In genomic region chr1:42718549-42718948, GRCm38 (mm10) we compare ENCODE assay signal across 15 mouse cellular contexts. TPM values are rescaled to one million over a fixed set of nuclear protein-coding genes. Genes with fewer than 3 reads are reported as not detected.
DNase-seq lines count a peak whose midpoint lies in the region; ATAC-seq and TF ChIP-seq lines count a peak whose summit lies in the region.
"Had no signal": no experiment of that assay in that cellular context is flagged by ENCODE, and none has a peak within 500 bp of the region (broad histone marks: within the 10 kb centered on the region; RNA-seq: fewer than 3 reads in every experiment).

No protein-coding gene starts in this region.

- no peak for TF ChIP-seq CTCF in Patski (IDR thresholded peaks at IDR 0.05)

- H3K4me1 ChIP-seq in kidney, embryonic 15.5 days, result peaks cover 16% of the 10 kb centered on the region
- H3K4me1 ChIP-seq in forebrain, embryonic 11.5 days (replicated peaks; ENCODE audit: control insufficient read depth, insufficient read depth, low read length), result peaks cover 8% of the 10 kb centered on the region; the same call in 1 of the 2 replicates
- peaks cover 9% of the 10 kb centered on the region for H3K4me1 ChIP-seq in hindbrain, embryonic 16.5 days (ENCODE audit: control insufficient read depth, insufficient read depth, low read depth, low read length)
- no peaks in the 10 kb centered on the region for H3K4me1 ChIP-seq in liver, embryonic 11.5 days (replicated peaks; ENCODE audit: control insufficient read depth, insufficient read depth, low read length)

- H3K27me3 ChIP-seq in kidney, embryonic 15.5 days, result peaks cover 57% of the 10 kb centered on the region
- H3K27me3 ChIP-seq in Patski, result no peaks in the 10 kb centered on the region
- H3K27me3 ChIP-seq in forebrain, embryonic 11.5 days (ENCODE audit: control insufficient read depth, insufficient read depth, low read length), result no peaks in the 10 kb centered on the region
- no peaks in the 10 kb centered on the region for H3K27me3 ChIP-seq in hindbrain, embryonic 16.5 days (replicated peaks; ENCODE audit: control insufficient read depth, insufficient read depth, low read length)
- peaks cover 45% of the 10 kb centered on the region for H3K27me3 ChIP-seq in liver, embryonic 11.5 days (replicated peaks; ENCODE audit: control insufficient read depth, insufficient read depth, low read length)

- WGBS in kidney, embryonic 15.5 days, result 20% methylated on average over 5 of the region's 5 CpGs
- WGBS in forebrain, embryonic 11.5 days, result 24% methylated on average over 5 of the region's 5 CpGs
- 21% methylated on average over 5 of the region's 5 CpGs for WGBS in hindbrain, embryonic 16.5 days
- WGBS in liver, embryonic 11.5 days, result 23% methylated on average over 5 of the region's 5 CpGs

- no peaks in the 10 kb centered on the region for H3K36me3 ChIP-seq in kidney, embryonic 15.5 days
- H3K36me3 ChIP-seq in forebrain, embryonic 11.5 days (ENCODE audit: control insufficient read depth, insufficient read depth, low read length), result no peaks in the 10 kb centered on the region
- no peaks in the 10 kb centered on the region for H3K36me3 ChIP-seq in hindbrain, embryonic 16.5 days (ENCODE audit: control insufficient read depth, insufficient read depth, low read length)
- H3K36me3 ChIP-seq in liver, embryonic 11.5 days (ENCODE audit: control insufficient read depth, insufficient read depth, low read length), result no peaks in the 10 kb centered on the region
- H3K36me3 ChIP-seq: heart, embryonic 13.5 days had no signal

- H3K9ac ChIP-seq in kidney, embryonic 15.5 days, result no peak overlapping the region
- peak overlapping the region; percentile 13; the same call in 1 of the 2 replicates for H3K9ac ChIP-seq in forebrain, embryonic 11.5 days (ENCODE audit: low read length)
- H3K9ac ChIP-seq in hindbrain, embryonic 16.5 days (ENCODE audit: low read depth, low read length), result no peak overlapping the region
- no peak overlapping the region for H3K9ac ChIP-seq in liver, embryonic 11.5 days (ENCODE audit: low read depth, low read length)
- H3K9ac ChIP-seq: heart, embryonic 13.5 days; liver, embryonic 14.5 days had no signal

- CTCF ChIA-PET in Patski (lab: Charles Lee), result interaction anchor here (1.0 to 3.5 kb wide), 5 partner anchors 17 to 61 kb away, joined by 3 to 19 read pairs (median 4); no protein-coding TSS in a partner anchor

- no peak for DNase-seq in kidney, postnatal 25 days
- no peak for DNase-seq in Patski (ENCODE audit: low read depth, low spot score)
- peak; percentile 47 for DNase-seq in forebrain, embryonic 11.5 days (ENCODE audit: low spot score)
- no peak for DNase-seq in thymus, postnatal 25 days
- no peak for DNase-seq in liver, embryonic 11.5 days (ENCODE audit: low spot score)
- DNase-seq in lung, postnatal 25 days (ENCODE audit: low spot score), result no peak
- DNase-seq: adrenal gland, postnatal 10 days; cerebellum, adult 9-11 months; thymus, postnatal 4 days had no signal

- POLR2A ChIA-PET in Patski (lab: Charles Lee), result interaction anchor here (1.1 kb wide), 1 partner anchor 10 kb away, joined by 3 read pairs; no protein-coding TSS in a partner anchor

- H3K4me2 ChIP-seq in kidney, embryonic 15.5 days, result no peak overlapping the region
- H3K4me2 ChIP-seq in forebrain, embryonic 11.5 days (ENCODE audit: low read depth, low read length, severe bottlenecking), result no peak overlapping the region
- H3K4me2 ChIP-seq in hindbrain, embryonic 16.5 days (ENCODE audit: low read length), result no peak overlapping the region
- H3K4me2 ChIP-seq in liver, embryonic 11.5 days, result no peak overlapping the region
- H3K4me2 ChIP-seq: heart, embryonic 13.5 days had no signal

- in situ Hi-C loops in Patski (cut with MboI; ENCODE audit: low pct_unique_long_range_greater_than_20kb), result loop anchor here (10.0 to 25.0 kb wide), 7 partner anchors 56 to 1831 kb away; partner anchors contain the start of genes AI597479 and Tgfbrap1

- ATAC-seq in kidney, embryonic 15.5 days (replicated peaks; ENCODE audit: low FRiP score), result 0 out of 2 replicates have a peak, but pooled peaks have one; percentile 34
- peak; percentile 24 for ATAC-seq in Patski
- no peak for ATAC-seq in forebrain, embryonic 11.5 days (replicated peaks; ENCODE audit: low FRiP score)
- ATAC-seq in hindbrain, embryonic 16.5 days, result peak; percentile 56
- ATAC-seq in liver, embryonic 11.5 days (replicated peaks; ENCODE audit: low FRiP score), result no peak

- H3K27ac ChIP-seq in kidney, embryonic 15.5 days, result no peak overlapping the region
- no peak overlapping the region for H3K27ac ChIP-seq in forebrain, embryonic 11.5 days (ENCODE audit: low read depth, low read length)
- H3K27ac ChIP-seq in hindbrain, embryonic 16.5 days (ENCODE audit: low read depth, low read length), result no peak overlapping the region
- H3K27ac ChIP-seq in liver, embryonic 11.5 days (ENCODE audit: low read depth, low read length), result no peak overlapping the region
- H3K27ac ChIP-seq: heart, embryonic 13.5 days; liver, embryonic 14.5 days had no signal

- no peak overlapping the region for H3K4me3 ChIP-seq in kidney, embryonic 15.5 days (replicated peaks)
- H3K4me3 ChIP-seq in forebrain, embryonic 11.5 days (ENCODE audit: low read depth, low read length), result no peak overlapping the region
- no peak overlapping the region for H3K4me3 ChIP-seq in hindbrain, embryonic 16.5 days (ENCODE audit: low read length)
- H3K4me3 ChIP-seq in liver, embryonic 11.5 days (ENCODE audit: low read depth, low read length), result no peak overlapping the region
- H3K4me3 ChIP-seq: heart, embryonic 13.5 days; megakaryocyte, embryonic 14.5 days had no signal

- H3K9me3 ChIP-seq in kidney, embryonic 15.5 days (replicated peaks), result no peaks in the 10 kb centered on the region
- H3K9me3 ChIP-seq in forebrain, embryonic 11.5 days (ENCODE audit: control insufficient read depth, low read length), result no peaks in the 10 kb centered on the region
- H3K9me3 ChIP-seq in hindbrain, embryonic 16.5 days (ENCODE audit: control insufficient read depth, low read length), result no peaks in the 10 kb centered on the region
- H3K9me3 ChIP-seq in liver, embryonic 11.5 days (ENCODE audit: control insufficient read depth, low read length), result no peaks in the 10 kb centered on the region
- H3K9me3 ChIP-seq: heart, embryonic 13.5 days; megakaryocyte, embryonic 14.5 days had no signal

RNA-seq across cellular contexts. Expression of gene Pou3f3, which starts 23.0 kb away (rescaled TPM):
- 8.9 and 9.2 TPM in 2 replicates for polyA plus RNA-seq in kidney, embryonic 15.5 days (2015; fragmentation: Nextera tagmentation; extraction: Ambion mirVana)
- 36.5 TPM for polyA plus RNA-seq in Patski (2021)
- 28.5 and 29.3 TPM in 2 replicates for polyA plus RNA-seq in forebrain, embryonic 11.5 days (2014; fragmentation: Nextera tagmentation; extraction: Ambion mirVana)
- polyA plus RNA-seq in hindbrain, embryonic 16.5 days (2015; fragmentation: Nextera tagmentation; extraction: Ambion mirVana), result 8.4 and 9.5 TPM in 2 replicates
- polyA plus RNA-seq in liver, embryonic 11.5 days (2014; fragmentation: Nextera tagmentation; extraction: Ambion mirVana), result 0.08 and 0.11 TPM in 2 replicates
- polyA plus RNA-seq: large intestine, adult 2 months had no signal

Comparison
In these comparisons a context has a peak if more than half of its experiments do, and no peak if none do; other contexts are left out.
1. ATAC-seq: peak in kidney, embryonic 15.5 days (single experiment), Patski (single experiment) and hindbrain, embryonic 16.5 days (single experiment); none in forebrain, embryonic 11.5 days (single experiment) and liver, embryonic 11.5 days (single experiment).